Comparison of ENCODE assay signal across 8 mouse cellular contexts in genomic region chr4:119195582-119196320, GRCm38 (mm10). TPM values are rescaled to one million over a fixed set of nuclear protein-coding genes. Genes with fewer than 3 reads are reported as not detected.
DNase-seq lines count a peak whose midpoint lies in the region; ATAC-seq and TF ChIP-seq lines count a peak whose summit lies in the region.

No protein-coding gene starts in this region.

- peak overlapping the region; percentile 85 for H3K4me3 ChIP-seq in kidney, embryonic 15.5 days (replicated peaks)
- H3K4me3 ChIP-seq in bone marrow macrophage, adult 2 months (ENCODE audit: insufficient read depth, low read length), result peak overlapping the region; percentile 82
- H3K4me3 ChIP-seq in hindbrain, embryonic 12.5 days, result peak overlapping the region; percentile 82
- H3K4me3 ChIP-seq in macrophage (ENCODE audit: inconsistent target), result peak overlapping the region; percentile 49

- H3K36me3 ChIP-seq in kidney, embryonic 15.5 days, result peaks cover 16% of the 10 kb centered on the region
- peaks cover 11% of the 10 kb centered on the region for H3K36me3 ChIP-seq in hindbrain, embryonic 12.5 days
- no peaks in the 10 kb centered on the region; the same call in 1 of the 2 replicates for H3K36me3 ChIP-seq in macrophage (ENCODE audit: inconsistent target)

- 10% methylated on average over 17 of the region's 18 CpGs for WGBS in kidney, embryonic 15.5 days
- WGBS in hindbrain, embryonic 12.5 days, result 6% methylated on average over 18 of the region's 18 CpGs
- 28% methylated on average over 18 of the region's 18 CpGs for WGBS in macrophage (ENCODE audit: missing documents)

- no peak for DNase-seq in kidney, adult 11 months
- DNase-seq in layer of hippocampus, adult 8-10 months (ENCODE audit: low spot score in 2 of 2), result no peak
- no peak for DNase-seq in adrenal gland, adult 8-10 months
- DNase-seq in retina, postnatal 1 day, result no peak

- H3K4me1 ChIP-seq in kidney, embryonic 15.5 days, result peaks cover 16% of the 10 kb centered on the region
- H3K4me1 ChIP-seq in bone marrow macrophage, adult 2 months (ENCODE audit: control insufficient read depth, insufficient read depth, low read length), result no peaks in the 10 kb centered on the region; the same call in 1 of the 2 replicates
- peaks cover 25% of the 10 kb centered on the region for H3K4me1 ChIP-seq in hindbrain, embryonic 12.5 days

- no peaks in the 10 kb centered on the region for H3K9me3 ChIP-seq in kidney, embryonic 15.5 days (replicated peaks)
- H3K9me3 ChIP-seq in hindbrain, embryonic 12.5 days (replicated peaks), result no peaks in the 10 kb centered on the region

- no peak for TF ChIP-seq CTCF in bone marrow macrophage, adult 2 months (IDR thresholded peaks at IDR 0.05; ENCODE audit: low read depth, low read length)

- ATAC-seq in kidney, embryonic 15.5 days (replicated peaks; ENCODE audit: low FRiP score), result 0 out of 2 replicates have a peak, but pooled peaks have one; percentile 1
- peak; percentile 61 for ATAC-seq in hindbrain, embryonic 12.5 days (ENCODE audit: low FRiP score)

- no peak for TF ChIP-seq POLR2A in bone marrow macrophage, adult 2 months (IDR thresholded peaks at IDR 0.05; ENCODE audit: borderline replicate concordance, low read depth, low read length)

- H3K9ac ChIP-seq in kidney, embryonic 15.5 days, result peak overlapping the region; percentile 77
- H3K9ac ChIP-seq in hindbrain, embryonic 12.5 days, result peak overlapping the region; percentile 84

- H3K79me2 ChIP-seq in macrophage (ENCODE audit: inconsistent target), result no peaks in the 10 kb centered on the region

- peak overlapping the region; percentile 80 for H3K27ac ChIP-seq in kidney, embryonic 15.5 days
- no peak overlapping the region for H3K27ac ChIP-seq in bone marrow macrophage, adult 2 months (ENCODE audit: insufficient read depth, low read depth, low read length)
- H3K27ac ChIP-seq in hindbrain, embryonic 12.5 days, result peak overlapping the region; percentile 82
- H3K27ac ChIP-seq in macrophage, result no peak overlapping the region

- H3K27me3 ChIP-seq in kidney, embryonic 15.5 days, result no peaks in the 10 kb centered on the region
- no peaks in the 10 kb centered on the region for H3K27me3 ChIP-seq in hindbrain, embryonic 12.5 days

- peak overlapping the region; percentile 72 for H3K4me2 ChIP-seq in kidney, embryonic 15.5 days
- H3K4me2 ChIP-seq in hindbrain, embryonic 12.5 days (replicated peaks), result peak overlapping the region; percentile 70

RNA-seq across cellular contexts. Expression of gene Svbp, which starts 0.6 kb away (rescaled TPM):
- polyA plus RNA-seq in kidney, embryonic 15.5 days (2015; fragmentation: Nextera tagmentation; extraction: Ambion mirVana), result 135 and 141 TPM in 2 replicates
- polyA plus RNA-seq in bone marrow macrophage, adult 2 months (2012; ENCODE audit: insufficient read depth, insufficient read length, missing spikeins), result 36.6 and 41.1 TPM in 2 replicates
- polyA plus RNA-seq in hindbrain, embryonic 12.5 days (2016; fragmentation: Nextera tagmentation; extraction: Ambion mirVana), result 193 and 195 TPM in 2 replicates
- total RNA-seq in macrophage (2018; cell fraction: chromatin; rRNA removed), result 10 to 100 TPM in 1 of 26 experiments, 1 to 10 TPM in 19, not detected in 6; 1.4 to 10.4 (median 3.1) TPM
- total RNA-seq in macrophage (2018; cell fraction: cytosol; rRNA removed), result 10 to 100 TPM; 18.2 to 57.1 (median 31.6) TPM
- 10 to 100 TPM in 10 of 26 experiments, 1 to 10 TPM in 16; 1.1 to 16.9 (median 7.9) TPM for total RNA-seq in macrophage (2018; cell fraction: nucleus; rRNA removed)
- polyA plus RNA-seq in macrophage (2018), result 6.9 to 28.4 TPM (median 27.3 TPM) in 3 replicates
- 10 to 100 TPM; 15.4 to 21.1 (median 16.3) TPM for total RNA-seq in layer of hippocampus, adult 8-10 months (2022)
- total RNA-seq in adrenal gland, adult 8-10 months (2022), result 10 to 100 TPM; 15.8 to 25.3 (median 17.1) TPM

RNA-seq across cellular contexts. Expression of gene Ermap, which starts 5.9 kb away (rescaled TPM):
- 2.9 and 6.3 TPM in 2 replicates for polyA plus RNA-seq in kidney, embryonic 15.5 days (2015; fragmentation: Nextera tagmentation; extraction: Ambion mirVana)
- polyA plus RNA-seq in bone marrow macrophage, adult 2 months (2012; ENCODE audit: insufficient read depth, insufficient read length, missing spikeins), result 0.68 TPM in 1 of 2 replicates, not detected in the other
- 7.4 and 7.9 TPM in 2 replicates for polyA plus RNA-seq in hindbrain, embryonic 12.5 days (2016; fragmentation: Nextera tagmentation; extraction: Ambion mirVana)
- 1 to 10 TPM in 1 of 26 experiments, under 1 TPM in 4, not detected in 21; 0.25 to 1.7 (median 0.36) TPM for total RNA-seq in macrophage (2018; cell fraction: chromatin; rRNA removed)
- under 1 TPM in 2 of 26 experiments, not detected in 24; 0.08 to 0.11 TPM for total RNA-seq in macrophage (2018; cell fraction: cytosol; rRNA removed)
- total RNA-seq in macrophage (2018; cell fraction: nucleus; rRNA removed), result 1 to 10 TPM in 1 of 26 experiments, under 1 TPM in 3, not detected in 22; 0.20 to 1.1 (median 0.34) TPM
- not detected in 3 replicates for polyA plus RNA-seq in macrophage (2018)
- under 1 TPM; 0.23 to 0.54 (median 0.28) TPM for total RNA-seq in layer of hippocampus, adult 8-10 months (2022)
- total RNA-seq in adrenal gland, adult 8-10 months (2022), result under 1 TPM; 0.06 to 0.87 (median 0.39) TPM

RNA-seq across cellular contexts. Expression of gene Zfp691, which starts 21.8 kb away (rescaled TPM):
- polyA plus RNA-seq in kidney, embryonic 15.5 days (2015; fragmentation: Nextera tagmentation; extraction: Ambion mirVana), result 9.6 and 13.6 TPM in 2 replicates
- polyA plus RNA-seq in bone marrow macrophage, adult 2 months (2012; ENCODE audit: insufficient read depth, insufficient read length, missing spikeins), result 6.4 and 6.9 TPM in 2 replicates
- polyA plus RNA-seq in hindbrain, embryonic 12.5 days (2016; fragmentation: Nextera tagmentation; extraction: Ambion mirVana), result 7.3 and 9.7 TPM in 2 replicates
- total RNA-seq in macrophage (2018; cell fraction: chromatin; rRNA removed), result 1 to 10 TPM in 18 of 26 experiments, under 1 TPM in 5, not detected in 3; 0.33 to 7.1 (median 2.2) TPM
- 1 to 10 TPM in 19 of 26 experiments, under 1 TPM in 7; 0.47 to 2.8 (median 1.4) TPM for total RNA-seq in macrophage (2018; cell fraction: cytosol; rRNA removed)
- total RNA-seq in macrophage (2018; cell fraction: nucleus; rRNA removed), result 1 to 10 TPM in 21 of 26 experiments, under 1 TPM in 5; 0.42 to 8.2 (median 2.4) TPM
- polyA plus RNA-seq in macrophage (2018), result 1.2 to 2.2 TPM (median 1.6 TPM) in 3 replicates
- 10 to 100 TPM in 1 of 4 experiments, 1 to 10 TPM in 3; 5.8 to 10.9 (median 7.5) TPM for total RNA-seq in layer of hippocampus, adult 8-10 months (2022)
- total RNA-seq in adrenal gland, adult 8-10 months (2022), result 10 to 100 TPM; 11.7 to 14.2 (median 12.9) TPM

RNA-seq across cellular contexts. Expression of gene Tmem269, which starts 22.3 kb away (rescaled TPM):
- 0.19 TPM in 1 of 2 replicates, not detected in the other for polyA plus RNA-seq in kidney, embryonic 15.5 days (2015; fragmentation: Nextera tagmentation; extraction: Ambion mirVana)
- not detected in 2 replicates for polyA plus RNA-seq in bone marrow macrophage, adult 2 months (2012; ENCODE audit: insufficient read depth, insufficient read length, missing spikeins)
- polyA plus RNA-seq in hindbrain, embryonic 12.5 days (2016; fragmentation: Nextera tagmentation; extraction: Ambion mirVana), result 0.28 TPM in 1 of 2 replicates, not detected in the other
- total RNA-seq in macrophage (2018; cell fraction: chromatin; rRNA removed), result under 1 TPM in 1 of 26 experiments, not detected in 25; 0.77 TPM
- total RNA-seq in macrophage (2018; cell fraction: cytosol; rRNA removed), result not detected
- under 1 TPM in 1 of 26 experiments, not detected in 25; 0.56 TPM for total RNA-seq in macrophage (2018; cell fraction: nucleus; rRNA removed)
- not detected in 3 replicates for polyA plus RNA-seq in macrophage (2018)
- total RNA-seq in layer of hippocampus, adult 8-10 months (2022), result 1 to 10 TPM in 1 of 4 experiments, under 1 TPM in 3; 0.37 to 1.0 (median 0.63) TPM
- total RNA-seq in adrenal gland, adult 8-10 months (2022), result under 1 TPM in 2 of 4 experiments, not detected in 2; 0.30 to 0.62 TPM

RNA-seq across cellular contexts. Expression of gene AU022252, which starts 36.8 kb away (rescaled TPM):
- polyA plus RNA-seq in kidney, embryonic 15.5 days (2015; fragmentation: Nextera tagmentation; extraction: Ambion mirVana), result 35.4 and 35.6 TPM in 2 replicates
- 7.0 and 9.7 TPM in 2 replicates for polyA plus RNA-seq in bone marrow macrophage, adult 2 months (2012; ENCODE audit: insufficient read depth, insufficient read length, missing spikeins)
- polyA plus RNA-seq in hindbrain, embryonic 12.5 days (2016; fragmentation: Nextera tagmentation; extraction: Ambion mirVana), result 36.3 and 38.7 TPM in 2 replicates
- 10 to 100 TPM in 5 of 26 experiments, 1 to 10 TPM in 21; 2.4 to 15.2 (median 6.7) TPM for total RNA-seq in macrophage (2018; cell fraction: chromatin; rRNA removed)
- total RNA-seq in macrophage (2018; cell fraction: cytosol; rRNA removed), result 1 to 10 TPM; 2.1 to 6.1 (median 3.5) TPM
- 10 to 100 TPM in 1 of 26 experiments, 1 to 10 TPM in 25; 1.9 to 10.1 (median 4.5) TPM for total RNA-seq in macrophage (2018; cell fraction: nucleus; rRNA removed)
- 3.0 to 4.3 TPM (median 3.1 TPM) in 3 replicates for polyA plus RNA-seq in macrophage (2018)
- total RNA-seq in layer of hippocampus, adult 8-10 months (2022), result 10 to 100 TPM; 23.1 to 32.9 (median 25.6) TPM
- 10 to 100 TPM; 19.4 to 42.9 (median 27.2) TPM for total RNA-seq in adrenal gland, adult 8-10 months (2022)

Comparison
In these comparisons a context has a peak if more than half of its experiments do, and no peak if none do; other contexts are left out.
1. H3K27ac ChIP-seq: peak in kidney, embryonic 15.5 days (single experiment) and hindbrain, embryonic 12.5 days (single experiment); none in bone marrow macrophage, adult 2 months (single experiment) and macrophage (single experiment).
2. Peak in every context shown above with its lines, with median percentiles within 50 percentile points of each other: H3K4me3 ChIP-seq.